Mouse (Mus musculus) ES-CJ7 (cell line): ENCODE measurements at regions not wholly inside any gene's neighbourhood (a gene's known extent, or its start where the extent isn't known, plus 50 kb on each side); places are given as distances from the start of the nearest gene placed in this dataset.

ENCODE experiments used
- DNase-seq: peaks from one replicate; pipeline ENCODE4 v3.0.0; 2011; ENCODE audit warnings: low read depth, low spot score

- DNase-seq: no peak
Measured at GRCm38 (mm10) chr4:31612825-31613514, 350.9 kb upstream of the Map3k7 start.

GRCm38 (mm10) chr4:31617572-31617971, 346.3 kb upstream of the Map3k7 start:
- no peak for DNase-seq

- DNase-seq: no peak
Measured at GRCm38 (mm10) chr4:31618026-31618425, 345.9 kb upstream of the Map3k7 start.

- no peak for DNase-seq
Measured at GRCm38 (mm10) chr4:31621205-31621604, 342.7 kb upstream of the Map3k7 start.

- no peak for DNase-seq
Measured at GRCm38 (mm10) chr4:31627053-31627452, 336.8 kb upstream of the Map3k7 start.

GRCm38 (mm10) chr4:31627777-31628176, 336.1 kb upstream of the Map3k7 start:
- DNase-seq: no peak

- no peak for DNase-seq
Measured at GRCm38 (mm10) chr4:31638564-31638963, 325.3 kb upstream of the Map3k7 start.

- DNase-seq: peak; percentile 28
Measured at GRCm38 (mm10) chr4:31642161-31642560, 321.7 kb upstream of the Map3k7 start.

- DNase-seq: no peak
Measured at GRCm38 (mm10) chr4:31642593-31643290, 321.2 kb upstream of the Map3k7 start.

GRCm38 (mm10) chr4:31648631-31649368, 315.1 kb upstream of the Map3k7 start:
- DNase-seq: no peak

- no peak for DNase-seq
Measured at GRCm38 (mm10) chr4:31655364-31656106, 308.4 kb upstream of the Map3k7 start.

- peak; percentile 74 for DNase-seq
Measured at GRCm38 (mm10) chr4:31656111-31656510, 307.8 kb upstream of the Map3k7 start.

GRCm38 (mm10) chr4:31658820-31659219, 305.1 kb upstream of the Map3k7 start:
- DNase-seq: no peak

GRCm38 (mm10) chr4:31660896-31661295, 303.0 kb upstream of the Map3k7 start:
- peak; percentile 60 for DNase-seq

- DNase-seq: no peak
Measured at GRCm38 (mm10) chr4:31671530-31672170, 292.2 kb upstream of the Map3k7 start.

GRCm38 (mm10) chr4:31672171-31672841, 291.6 kb upstream of the Map3k7 start:
- no peak for DNase-seq

- DNase-seq: no peak
Measured at GRCm38 (mm10) chr4:31672842-31673171, 291.1 kb upstream of the Map3k7 start.

- DNase-seq: no peak
Measured at GRCm38 (mm10) chr4:31679007-31679590, 284.8 kb upstream of the Map3k7 start.

GRCm38 (mm10) chr4:31680958-31681357, 282.9 kb upstream of the Map3k7 start:
- no peak for DNase-seq

- no peak for DNase-seq
Measured at GRCm38 (mm10) chr4:31689083-31689482, 274.8 kb upstream of the Map3k7 start.
